Mouse (Mus musculus): Measurements from ENCODE around the gene Ubac2.

Gene Ubac2

DNA sequence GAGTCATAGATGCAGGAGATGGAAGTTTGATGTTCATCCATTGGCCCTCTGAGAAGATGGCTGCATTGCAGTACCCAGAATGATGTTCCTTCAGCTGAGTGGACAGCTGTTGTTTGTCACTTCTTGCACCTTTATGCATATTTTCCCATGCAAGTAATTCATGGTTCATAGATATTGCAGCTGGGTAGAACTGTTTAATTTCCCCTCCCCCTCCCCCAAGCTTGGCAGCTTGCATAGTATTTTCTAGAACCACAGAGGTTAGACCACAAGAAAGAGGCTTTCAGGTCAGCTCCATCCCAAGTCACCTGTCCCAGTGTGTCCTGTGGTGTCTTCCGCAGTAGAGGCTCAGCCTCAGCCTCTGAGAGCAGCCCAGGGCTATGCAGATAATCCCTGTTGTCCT, 92.0 kb downstream of the Ubac2 start:
- DNase-seq (ENCODE audit: low read depth): no peak

DNA sequence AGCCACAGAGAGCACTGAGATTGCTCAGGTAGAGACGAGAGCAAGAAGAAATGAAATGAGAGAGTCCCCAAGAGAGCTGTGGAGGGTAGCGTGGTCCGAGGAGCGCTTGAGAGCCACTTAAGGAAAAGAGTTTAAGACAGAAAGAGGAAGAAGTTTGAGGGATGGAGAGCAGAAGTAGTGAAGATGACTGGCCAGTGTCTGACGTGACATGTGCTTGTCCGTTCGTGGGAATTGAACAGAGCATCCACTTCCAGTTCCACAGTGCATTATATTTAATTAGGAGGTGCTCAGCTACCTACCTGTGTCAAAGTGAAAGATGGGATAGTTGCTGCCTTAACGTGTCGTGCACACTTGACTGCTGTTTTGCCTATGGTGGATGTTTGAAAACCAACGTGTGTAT, 94.7 kb downstream of the Ubac2 start:
- no peak for DNase-seq (ENCODE audit: low read depth)

DNA sequence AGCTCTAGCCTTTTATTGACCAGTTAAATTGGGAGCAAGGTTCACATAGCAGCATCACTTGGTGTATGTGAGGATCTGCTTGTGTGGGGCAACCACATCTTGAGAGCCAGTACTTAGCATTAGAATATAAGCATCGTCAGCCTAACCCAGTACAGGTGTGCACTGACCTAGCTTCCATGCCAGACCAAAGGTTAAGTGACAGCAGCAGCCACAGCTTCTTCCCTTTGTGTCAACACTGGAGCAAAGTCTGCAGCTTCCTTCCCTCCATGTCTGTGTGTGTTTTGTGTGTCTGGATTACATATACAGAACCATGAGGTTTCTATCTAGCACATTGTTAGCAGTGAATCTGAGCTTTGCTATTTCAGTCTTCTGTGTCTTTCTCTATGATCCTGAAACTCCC, 103.1 kb downstream of the Ubac2 start:
- no peak for DNase-seq (ENCODE audit: low read depth)

DNA sequence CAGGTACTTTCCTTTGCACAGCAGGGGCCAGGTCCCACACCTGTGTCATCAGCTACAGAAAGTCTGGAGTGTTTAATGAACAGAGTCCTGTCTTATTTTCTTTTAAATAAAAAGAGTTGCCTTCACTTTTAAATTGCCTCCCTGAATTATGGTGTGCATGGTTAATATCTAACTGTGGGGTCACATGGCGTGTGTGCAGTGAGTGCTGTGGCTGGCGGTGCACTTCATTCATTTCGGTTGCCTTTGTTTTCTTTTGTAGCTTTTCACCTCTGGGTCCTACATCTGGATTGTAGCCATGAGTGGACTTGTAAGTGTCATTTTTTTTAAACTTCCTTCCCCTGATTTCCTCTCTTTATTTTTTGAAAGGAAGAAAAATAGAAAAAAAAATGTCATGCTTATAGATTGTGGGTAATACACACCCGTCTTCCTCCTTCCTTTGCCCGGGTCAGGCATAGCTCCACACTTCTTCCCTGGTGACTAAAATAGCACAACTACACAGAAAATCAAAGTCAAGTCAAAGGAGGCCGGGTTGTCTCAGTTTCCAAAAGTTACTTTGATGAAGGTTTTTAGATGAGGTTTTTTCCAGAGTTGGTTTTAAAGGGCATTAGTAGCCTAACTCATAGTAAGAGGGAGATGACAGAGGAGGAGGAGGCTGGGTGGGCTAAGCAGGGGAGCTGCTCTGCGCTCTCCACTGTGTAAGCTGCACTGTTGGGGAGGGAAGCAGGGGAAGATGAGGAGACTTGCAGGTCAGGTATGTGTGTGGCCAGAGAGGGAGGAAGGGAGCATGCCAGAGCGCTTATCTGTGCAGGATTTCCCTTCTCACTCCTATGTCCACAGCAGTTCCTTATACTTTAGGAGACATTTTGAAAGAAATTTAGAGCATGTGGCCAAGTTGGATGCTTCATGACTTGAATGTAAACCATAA, 104.9 kb downstream of the Ubac2 start:
- no peak for DNase-seq (ENCODE audit: low read depth)

DNA sequence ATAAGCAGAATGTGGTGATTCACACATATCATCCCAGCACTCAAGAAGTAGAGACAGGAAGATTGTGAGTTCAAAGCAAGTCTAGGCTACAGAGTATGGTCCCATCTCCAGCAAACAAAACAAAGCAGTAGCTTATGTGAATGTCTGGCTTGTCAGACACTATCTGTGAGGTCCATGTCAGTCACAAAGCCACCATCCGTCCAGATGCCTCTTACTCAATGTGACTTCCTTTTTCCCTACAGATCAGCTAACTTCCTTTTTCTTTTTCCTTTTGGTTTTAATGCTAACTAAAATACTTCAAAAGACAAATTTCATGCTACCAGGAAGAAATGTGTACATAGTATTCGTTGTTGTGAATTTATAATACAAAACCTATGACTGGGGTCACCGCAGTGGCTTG, 107.1 kb downstream of the Ubac2 start:
- no peak for DNase-seq (ENCODE audit: low read depth)

DNA sequence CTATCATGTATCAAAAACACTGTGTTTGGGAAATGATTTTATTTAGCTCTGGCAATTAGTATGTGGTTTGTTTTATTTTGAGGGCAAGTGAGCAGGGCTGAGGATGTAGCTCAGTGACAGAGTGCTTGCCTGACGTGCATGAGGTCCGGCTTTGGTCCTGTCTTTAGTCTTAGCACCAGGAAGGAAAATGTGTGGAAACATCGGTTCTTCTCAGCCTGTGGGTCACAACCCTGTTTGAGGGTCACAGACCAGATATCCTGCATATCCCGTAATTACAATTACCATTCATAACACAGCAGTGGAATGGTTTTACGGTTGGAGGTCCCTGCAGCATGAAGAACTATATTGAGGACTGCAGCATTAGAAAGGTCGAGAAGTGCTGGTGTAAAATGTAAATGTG, 107.6 kb downstream of the Ubac2 start:
- no peak for DNase-seq (ENCODE audit: low read depth)

DNA sequence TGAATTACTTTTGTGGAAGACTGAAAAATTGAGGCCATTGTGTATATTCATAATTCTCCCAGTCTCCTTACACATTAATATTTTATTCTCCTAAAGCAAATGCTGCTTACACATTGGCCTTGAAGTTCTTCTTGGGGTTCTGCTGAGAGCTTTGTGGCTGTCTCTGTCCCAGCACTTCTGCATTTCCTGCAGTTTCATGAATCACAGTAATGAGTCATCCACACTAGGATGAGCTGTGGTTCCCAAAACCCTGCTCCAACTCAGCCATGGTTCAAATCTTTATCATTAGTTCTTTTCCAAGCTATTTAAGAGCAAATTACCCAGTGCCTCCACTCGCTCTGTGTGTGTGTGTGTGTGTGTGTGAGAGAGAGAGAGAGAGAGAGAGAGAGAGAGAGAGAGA, 108.9 kb downstream of the Ubac2 start:
- DNase-seq (ENCODE audit: low read depth): no peak

DNA sequence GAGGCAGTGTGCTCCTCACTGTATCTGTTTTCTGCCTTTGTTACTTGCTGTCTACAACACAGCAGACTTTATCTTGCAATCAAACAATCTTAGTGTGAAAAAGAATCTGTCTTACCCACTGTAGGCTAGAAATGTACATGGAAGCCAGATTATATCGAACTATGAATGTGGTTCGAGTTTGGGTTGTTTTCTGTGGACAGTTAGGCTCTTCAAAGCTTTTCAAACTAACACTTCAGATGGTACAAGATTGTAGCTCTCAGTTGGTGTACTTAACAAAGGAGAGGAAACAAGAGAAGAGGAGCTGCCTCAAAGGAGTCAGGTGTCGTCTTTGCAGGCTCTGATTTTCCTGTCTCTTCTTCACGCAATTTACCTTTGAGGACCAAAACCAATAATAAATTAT, 109.3 kb downstream of the Ubac2 start:
- no peak for DNase-seq (ENCODE audit: low read depth)

DNA sequence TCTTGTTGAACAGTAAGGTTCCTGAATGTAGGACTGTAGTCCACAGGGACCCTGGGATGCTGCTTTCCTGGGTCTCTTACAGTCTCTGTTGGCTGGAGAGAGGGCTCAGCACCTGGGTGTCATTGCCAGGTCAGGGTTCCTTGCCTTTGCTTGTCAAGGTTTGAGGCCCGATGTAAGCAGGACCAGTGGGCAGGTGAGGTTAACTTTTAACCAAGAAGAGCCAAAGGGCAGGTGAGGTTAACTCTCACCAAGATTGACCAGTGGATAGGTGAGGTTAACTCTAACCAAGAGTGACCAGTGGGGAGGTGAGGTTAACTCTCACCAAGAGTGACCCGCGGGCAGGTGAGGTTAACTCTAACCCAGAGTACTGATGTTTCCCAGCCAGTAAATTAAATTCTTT, 110.9 kb downstream of the Ubac2 start:
- no peak for DNase-seq (ENCODE audit: low read depth)

DNA sequence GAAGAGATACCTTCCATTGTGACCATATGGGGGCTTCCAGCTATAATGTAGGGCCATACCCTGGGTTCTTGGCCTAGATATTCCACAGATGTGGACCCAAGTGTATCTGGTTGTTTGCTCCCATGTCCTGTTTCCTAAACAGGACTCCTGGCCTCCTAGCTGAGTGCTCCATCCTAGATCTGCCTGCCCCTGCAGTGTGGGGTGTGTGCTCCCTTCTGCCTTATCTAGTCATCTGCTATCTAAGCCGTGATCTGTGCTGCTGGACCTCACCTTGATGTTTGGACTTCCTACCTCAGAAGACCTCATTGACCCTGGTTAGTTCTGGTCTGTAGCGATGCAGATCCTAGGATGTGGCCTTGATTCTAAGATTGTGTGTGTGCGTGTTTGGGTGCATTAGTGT, 111.4 kb downstream of the Ubac2 start:
- DNase-seq (ENCODE audit: low read depth): no peak

DNA sequence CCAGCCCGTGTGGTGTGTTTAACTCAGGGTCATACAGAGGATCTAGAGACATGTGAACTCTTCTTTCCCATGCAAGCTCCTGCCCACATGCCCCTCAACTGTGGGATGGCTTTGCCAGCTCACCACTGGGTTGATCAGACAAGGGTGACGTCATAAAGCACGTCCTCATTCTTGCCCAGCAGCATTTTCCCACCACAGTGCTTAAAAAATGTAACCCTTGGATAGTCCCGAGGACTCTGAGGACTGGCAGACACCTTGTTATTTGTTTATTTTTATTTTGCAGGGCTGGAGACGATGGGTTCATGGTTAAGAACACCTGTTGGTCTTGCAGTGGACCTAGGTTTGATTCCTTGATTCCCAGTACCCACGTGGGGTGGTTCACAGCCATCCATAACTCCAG, 112.5 kb downstream of the Ubac2 start:
- no peak for DNase-seq (ENCODE audit: low read depth)

DNA sequence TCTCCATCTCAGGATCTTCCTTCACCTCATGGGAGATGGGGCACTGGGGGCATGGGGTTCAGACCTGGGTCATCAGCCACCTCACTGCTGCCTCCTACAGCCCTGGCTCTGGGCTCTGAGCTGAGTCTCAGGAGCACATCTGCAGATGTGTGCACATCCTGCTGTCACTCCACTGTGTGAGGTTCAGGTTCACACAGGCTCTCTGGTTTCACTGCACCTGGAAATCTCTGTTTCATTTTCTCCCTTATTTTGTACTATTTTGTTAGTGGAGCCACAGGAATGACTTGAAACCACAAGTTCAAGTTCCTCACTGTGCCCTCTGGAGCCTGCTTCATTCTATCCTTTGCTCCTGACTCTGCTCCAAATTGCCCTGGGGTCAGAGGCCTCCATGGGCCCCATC, 113.5 kb downstream of the Ubac2 start:
- DNase-seq (ENCODE audit: low read depth): no peak

DNA sequence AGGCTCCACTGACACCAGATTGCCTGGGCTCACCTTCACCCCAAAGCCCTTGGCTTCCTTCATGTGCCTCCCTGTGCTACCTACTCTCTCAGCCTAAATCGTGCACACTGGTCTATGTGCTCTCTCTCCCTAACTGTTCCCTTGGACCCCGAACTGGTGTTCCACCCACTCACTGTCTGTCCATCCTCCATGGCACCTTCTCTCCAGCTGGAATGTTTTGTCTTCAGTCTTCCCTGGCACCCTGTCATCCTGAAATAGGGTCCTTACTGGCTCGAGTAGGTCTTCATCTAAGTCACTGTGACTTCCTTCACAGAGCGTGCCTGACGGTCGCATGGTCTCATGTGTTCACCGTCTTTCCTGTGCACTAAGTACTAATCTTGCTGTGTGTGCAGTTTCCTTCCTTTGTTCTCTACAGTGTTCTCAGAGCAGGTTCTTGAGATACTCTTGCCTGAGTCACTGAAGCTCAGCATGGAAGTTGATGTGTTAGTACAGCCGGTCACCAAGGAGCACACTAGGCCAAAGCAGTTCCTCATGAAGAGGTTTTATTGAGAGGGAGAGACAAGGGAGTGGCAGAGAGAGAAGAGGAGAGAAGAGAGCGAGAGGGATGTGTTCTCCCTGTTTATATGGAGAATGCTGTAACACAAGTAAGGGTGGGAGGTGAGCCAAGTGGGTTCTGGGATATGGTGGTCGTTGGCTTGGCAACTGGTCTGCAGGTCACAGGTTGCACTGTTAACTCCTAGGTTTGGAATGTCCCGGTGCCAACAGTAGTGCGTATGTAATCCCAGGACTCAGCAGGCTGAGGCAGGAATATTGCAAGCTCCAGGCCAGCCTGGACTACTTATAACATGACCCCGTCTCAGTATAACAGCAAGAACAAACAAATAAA, 114.2 kb downstream of the Ubac2 start:
- no peak for DNase-seq (ENCODE audit: low read depth)

DNA sequence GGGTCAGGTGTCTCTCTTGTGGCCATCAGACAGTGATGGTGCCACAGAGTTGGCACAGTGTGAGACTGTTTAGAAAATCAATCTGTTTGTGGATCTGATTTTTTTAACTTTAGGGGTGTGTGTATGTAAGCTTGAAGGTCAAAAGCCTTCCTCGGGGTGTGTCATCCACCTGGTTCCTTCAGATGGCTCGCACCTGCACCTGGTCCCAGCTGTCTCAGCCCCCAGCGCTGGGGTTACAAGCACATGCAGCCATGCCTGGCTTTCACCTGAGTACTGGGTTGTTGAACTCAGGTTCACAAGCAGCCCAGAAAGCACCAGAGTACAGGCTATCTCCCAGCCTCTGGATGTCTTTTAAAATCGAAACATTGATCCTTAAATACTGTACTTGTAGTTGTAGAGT, 115.2 kb downstream of the Ubac2 start:
- no peak for DNase-seq (ENCODE audit: low read depth)

DNA sequence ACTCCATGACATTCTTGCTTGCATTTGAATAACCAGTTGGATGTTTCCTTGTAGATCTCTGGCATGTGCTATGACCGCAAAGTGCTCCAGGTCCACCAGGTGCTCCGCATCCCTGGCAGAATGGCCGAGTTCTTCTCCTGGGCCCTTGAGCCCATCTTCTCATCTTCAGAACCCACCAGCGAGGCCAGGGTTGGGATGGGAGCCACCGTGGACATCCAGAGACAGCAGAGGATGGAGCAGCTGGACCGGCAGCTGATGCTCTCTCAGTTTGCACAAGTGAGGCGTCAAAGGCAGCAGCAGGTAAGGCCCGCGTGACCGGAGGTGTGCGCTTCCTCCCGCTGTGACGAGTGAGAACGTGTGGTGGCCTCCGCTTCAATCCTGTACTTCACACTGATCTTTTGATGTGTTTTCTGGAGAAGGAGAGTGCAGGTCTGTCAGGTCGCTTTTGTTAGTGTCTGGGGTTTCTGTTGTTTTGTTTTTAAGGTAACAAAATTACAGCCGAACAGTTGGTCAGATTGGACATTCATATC, 115.8 kb downstream of the Ubac2 start:
- DNase-seq (ENCODE audit: low read depth): no peak

DNA sequence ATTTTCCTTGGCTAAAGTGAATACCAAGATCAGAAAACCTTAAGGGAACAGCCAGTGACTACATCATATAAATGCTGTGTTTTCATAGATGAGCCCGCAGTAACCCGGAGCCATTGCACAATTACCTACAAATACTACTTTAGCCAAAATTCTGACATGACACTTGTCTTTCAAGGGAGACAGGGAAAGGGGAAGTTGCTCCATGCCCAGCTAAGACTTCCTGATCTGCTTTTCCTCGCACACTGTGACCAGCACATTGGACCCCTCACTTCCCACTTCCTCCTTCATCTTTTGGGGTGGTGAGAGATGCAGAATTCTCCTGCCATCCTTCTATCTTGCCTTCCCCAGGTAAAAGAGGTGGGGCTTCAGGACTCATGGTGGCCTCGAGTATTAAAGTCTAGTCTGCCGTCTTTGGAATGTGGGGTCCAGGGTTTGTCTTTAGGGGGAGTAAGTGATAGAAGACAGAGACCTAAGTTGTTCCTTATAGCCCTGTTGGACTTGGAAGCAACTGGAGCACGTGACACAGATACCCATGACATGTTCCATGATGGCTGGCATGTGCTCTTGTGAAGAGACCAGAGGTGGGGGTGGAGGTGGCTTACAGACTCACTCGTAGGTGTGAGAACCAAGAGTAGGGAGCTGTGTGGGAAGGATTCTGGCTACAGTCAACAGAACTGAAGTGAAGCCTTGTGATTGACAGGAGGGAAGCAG, 116.6 kb downstream of the Ubac2 start:
- DNase-seq (ENCODE audit: low read depth): no peak

DNA sequence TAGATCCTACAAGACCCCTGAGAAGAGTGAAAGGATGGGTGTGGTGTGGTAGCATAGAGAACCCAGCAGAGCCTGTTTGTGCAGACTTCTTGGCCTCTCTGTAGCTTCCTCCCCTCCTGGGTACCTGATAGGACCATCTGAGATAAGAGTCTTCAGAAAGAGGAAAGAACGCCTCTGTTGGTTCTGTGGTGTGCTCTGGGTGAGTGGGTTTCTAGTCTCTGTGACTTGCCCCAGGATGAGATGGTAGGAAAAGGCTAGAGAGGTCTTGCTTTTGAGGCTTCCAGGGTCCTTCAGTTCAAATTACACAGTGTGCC, 117.1 kb downstream of the Ubac2 start:
- DNase-seq (ENCODE audit: low read depth): no peak

DNA sequence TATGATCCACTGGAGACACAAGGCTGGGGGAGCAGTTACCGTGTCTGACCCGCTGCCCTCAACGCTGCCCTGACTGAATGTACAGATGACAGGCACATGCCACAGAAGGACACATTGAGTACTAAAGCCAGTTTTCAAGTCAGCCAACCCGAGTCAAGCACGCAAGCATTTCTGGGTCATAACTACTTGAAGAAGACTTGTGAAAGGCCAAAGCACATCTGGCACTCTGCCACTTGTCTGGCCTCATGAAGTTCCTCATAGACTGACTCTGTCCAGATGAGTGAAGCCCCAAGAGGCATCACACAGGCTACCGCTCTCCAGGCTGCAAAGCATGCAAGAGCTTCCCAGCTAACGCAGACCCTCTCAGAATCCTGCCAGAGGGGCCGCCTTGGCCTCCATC, 118.4 kb downstream of the Ubac2 start:
- DNase-seq (ENCODE audit: low read depth): no peak

DNA sequence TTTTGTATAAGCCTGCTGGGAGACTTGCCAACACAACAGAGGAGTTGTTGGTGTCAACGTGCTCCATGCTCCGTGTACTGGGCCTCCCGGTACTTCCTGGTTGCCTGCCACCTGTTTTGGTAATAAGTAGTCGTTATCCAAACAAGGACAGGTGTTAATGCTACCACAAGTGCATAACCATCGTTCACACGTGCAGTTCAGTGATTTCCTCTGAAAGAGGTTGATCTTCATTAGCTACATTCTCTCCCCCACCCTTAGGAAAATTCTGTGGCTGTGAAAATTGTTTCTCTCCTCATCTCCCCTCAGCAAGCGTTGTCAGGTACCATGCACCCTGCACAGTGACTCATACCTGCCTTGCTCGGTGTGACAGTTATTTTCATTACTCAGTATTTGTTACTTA, 121.0 kb downstream of the Ubac2 start:
- no peak for DNase-seq (ENCODE audit: low read depth)

DNA sequence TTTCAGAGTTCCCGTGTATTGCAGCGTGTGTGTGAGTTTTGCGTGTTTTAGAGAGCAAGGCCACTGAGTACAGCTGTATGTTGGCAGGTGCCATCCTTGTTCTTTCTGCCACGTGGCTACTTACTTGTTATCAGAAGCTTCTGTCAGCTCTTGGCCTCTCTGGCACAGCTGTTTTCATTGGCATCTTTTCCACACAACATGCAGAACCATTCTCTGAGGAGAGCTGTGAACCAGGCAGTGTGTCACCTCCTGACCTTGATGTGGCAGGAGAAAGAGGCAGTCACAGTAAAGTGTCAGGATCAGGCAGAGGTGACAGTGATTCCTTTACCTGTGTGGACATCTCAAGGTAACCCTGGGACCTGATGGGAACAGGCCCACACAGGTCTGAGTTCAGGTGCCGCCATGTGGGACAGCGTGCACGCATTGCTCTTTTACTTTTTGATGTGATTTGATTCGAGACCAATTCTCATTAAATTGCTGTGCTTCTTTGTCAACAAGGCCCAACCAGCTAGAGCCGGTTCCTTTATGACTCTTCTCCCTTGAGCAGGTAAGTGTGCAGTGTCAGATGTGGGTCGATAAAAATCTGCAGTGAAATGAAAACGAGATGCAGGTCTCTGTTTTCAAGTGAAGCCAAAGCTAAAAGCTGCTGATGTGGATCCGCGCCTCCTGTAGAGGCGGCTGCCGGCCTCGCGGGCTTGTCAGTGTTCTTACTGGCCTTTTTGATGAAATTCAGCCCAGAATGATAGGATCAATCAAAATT, 122.1 kb downstream of the Ubac2 start:
- DNase-seq (ENCODE audit: low read depth): no peak

DNA sequence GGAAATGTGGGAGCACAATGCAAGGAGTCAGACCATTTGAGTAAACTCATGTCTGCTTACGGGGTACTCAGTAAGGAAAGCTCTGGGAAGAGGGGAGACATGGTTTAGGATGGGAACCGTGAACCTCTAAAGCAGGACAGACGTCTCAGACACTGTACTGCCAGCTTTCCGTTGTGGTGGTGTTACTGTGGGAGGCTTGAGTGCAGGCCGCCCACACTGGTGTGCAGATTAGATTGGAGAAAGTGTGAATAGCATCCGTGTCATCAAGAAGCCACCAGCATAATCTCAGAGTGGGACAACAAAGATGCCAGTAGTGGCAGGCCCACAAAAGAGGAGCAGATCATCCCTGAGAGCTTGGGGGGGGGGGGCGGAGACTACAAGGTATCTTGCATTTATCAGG, 123.8 kb downstream of the Ubac2 start:
- DNase-seq (ENCODE audit: low read depth): no peak

DNA sequence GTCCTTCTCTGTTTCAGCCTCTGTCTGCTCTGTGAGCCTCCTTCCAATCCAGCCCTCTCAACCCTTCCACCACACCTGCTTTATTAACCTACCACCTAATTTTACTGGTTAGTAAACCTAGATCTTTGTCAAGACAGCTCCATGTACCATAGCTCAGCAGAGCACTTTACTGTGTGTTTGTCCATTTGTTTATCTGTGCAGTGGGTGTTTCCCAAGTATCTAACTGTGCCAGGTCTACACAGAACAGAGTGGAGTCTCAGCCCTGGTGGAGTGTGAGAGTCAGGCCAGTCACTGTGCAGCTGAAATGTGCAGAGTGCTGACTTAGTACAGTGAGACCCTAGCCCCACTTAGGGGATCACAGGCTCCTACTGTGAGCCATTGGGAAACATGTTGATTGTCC, 125.4 kb downstream of the Ubac2 start:
- DNase-seq (ENCODE audit: low read depth): no peak
